8 mouse cellular contexts compared by ENCODE assay signal in the genomic region with DNA sequence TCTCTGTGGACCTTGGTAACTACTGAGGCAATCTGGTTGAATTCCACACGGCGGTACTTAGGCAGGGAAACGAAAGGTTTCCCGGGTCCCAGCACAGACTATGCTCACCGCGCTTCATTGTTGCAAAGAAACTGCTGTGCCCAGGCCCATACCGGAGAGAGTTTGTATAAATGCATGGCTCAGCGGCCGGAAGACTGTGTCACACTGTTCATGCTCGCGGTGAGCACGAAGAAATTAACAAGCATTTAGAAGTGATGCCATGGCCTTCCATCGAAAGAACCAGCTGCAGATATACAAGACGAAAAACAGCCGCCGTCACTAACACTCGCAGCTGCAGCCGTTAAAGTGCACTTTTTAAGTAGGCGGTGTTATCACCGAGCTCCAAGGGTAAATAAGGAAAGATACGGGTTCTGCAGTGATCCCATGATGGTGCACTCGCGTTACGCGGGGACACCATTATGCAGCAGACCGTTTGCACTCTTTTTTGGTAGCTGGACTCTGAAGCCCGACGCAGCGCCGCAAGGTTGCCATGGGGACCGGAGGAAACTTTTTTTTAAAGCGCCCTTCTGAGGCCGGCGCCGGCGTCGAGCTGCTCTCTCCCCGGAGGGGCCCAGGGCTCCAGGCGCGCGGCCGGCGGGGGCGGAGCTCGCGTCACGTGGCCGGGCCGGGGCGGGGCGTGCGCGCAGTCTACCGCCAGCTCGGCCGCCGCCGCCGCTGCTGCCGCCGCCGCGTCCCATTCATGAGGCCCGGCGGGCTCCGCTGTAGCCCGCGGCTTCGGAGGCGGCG. TPM values are rescaled to one million over a fixed set of nuclear protein-coding genes. Genes with fewer than 3 reads are reported as not detected.
DNase-seq lines count a peak whose midpoint lies in the region; ATAC-seq lines count a peak whose summit lies in the region.

No protein-coding gene starts in this region.

- H3K27ac ChIP-seq in hindbrain, embryonic 16.5 days (ENCODE audit: low read depth, low read length) = peak overlapping the region; percentile 94

- under 1% methylated on average over 56 of the region's 71 CpGs for WGBS in hindbrain, embryonic 16.5 days

- no peaks in the 10 kb centered on the region for H3K9me3 ChIP-seq in hindbrain, embryonic 16.5 days (ENCODE audit: control insufficient read depth, low read length)

- H3K4me1 ChIP-seq in hindbrain, embryonic 16.5 days (ENCODE audit: control insufficient read depth, insufficient read depth, low read depth, low read length) = peaks cover 17% of the 10 kb centered on the region

- H3K36me3 ChIP-seq in hindbrain, embryonic 16.5 days (ENCODE audit: control insufficient read depth, insufficient read depth, low read length) = no peaks in the 10 kb centered on the region

- peak overlapping the region; percentile 81 for H3K4me3 ChIP-seq in hindbrain, embryonic 16.5 days (ENCODE audit: low read length)

- peak; percentile 97 for ATAC-seq in hindbrain, embryonic 16.5 days

- peak overlapping the region; percentile 91 for H3K9ac ChIP-seq in hindbrain, embryonic 16.5 days (ENCODE audit: low read depth, low read length)

- DNase-seq in WW6 (ENCODE audit: low read depth, low spot score) = peak; percentile 48
- DNase-seq in cerebellum, postnatal 36 days = peak; percentile 77 to 86
- DNase-seq in gastrocnemius, adult 18-20 months (ENCODE audit: low spot score) = peak; percentile 79
- DNase-seq in left cerebral cortex, adult 18-20 months (ENCODE audit: low spot score in 2 of 2) = peak; percentile 88 to 93
- peak; percentile 95 to 97 for DNase-seq in lung, postnatal 4 days
- peak; percentile 93 for DNase-seq in retina, postnatal 1 day
- peak; percentile 97 for DNase-seq in thymus, postnatal 4 days

- H3K27me3 ChIP-seq in hindbrain, embryonic 16.5 days (replicated peaks; ENCODE audit: control insufficient read depth, insufficient read depth, low read length) = no peaks in the 10 kb centered on the region

- peak overlapping the region; percentile 86 for H3K4me2 ChIP-seq in hindbrain, embryonic 16.5 days (ENCODE audit: low read length)

RNA-seq across cellular contexts. Expression of gene Lpin2, which starts 0.7 kb away (rescaled TPM):
- total RNA-seq in gastrocnemius, adult 18-20 months (2021) = 1 to 10 TPM; 3.0 to 6.3 TPM
- 42.5 and 47.6 TPM in 2 replicates for polyA plus RNA-seq in hindbrain, embryonic 16.5 days (2015; fragmentation: Nextera tagmentation; extraction: Ambion mirVana)
- 10 to 100 TPM; 77.7 to 89.3 TPM for total RNA-seq in left cerebral cortex, adult 18-20 months (2021)

Comparison
In these comparisons a context has a peak if more than half of its experiments do, and no peak if none do; other contexts are left out.
1. Peak in every context shown above with its lines: DNase-seq, ATAC-seq, H3K4me3 ChIP-seq and H3K27ac ChIP-seq.
2. RNA of gene Lpin2, which starts 0.7 kb away (total RNA-seq): 77.7 to 89.3 TPM in left cerebral cortex, adult 18-20 months; 3.0 to 6.3 TPM in gastrocnemius, adult 18-20 months; every median in the first group is over 10 times any median in the second.